Mouse (Mus musculus) left cerebral cortex, adult 8-10 months (tissue): ENCODE data around the gene Acadm. TPM values are rescaled to one million over a fixed set of nuclear protein-coding genes. Genes with fewer than 3 reads are reported as not detected.

ENCODE experiments used
- DNase-seq, 2 experiments: peaks; one replicate each; pipeline ENCODE4 v3.0.0; 2022; ENCODE audit warnings: low spot score in 2 of 2
- total RNA-seq, 4 experiments: library from RNA; stranded (reverse); gene quantifications; 2 replicates each; pipeline ENCODE4 v1.2.4; 2022

Acadm gene
- total RNA-seq, 4 experiments from 2014 or later: 44.8 to 51.9 (median 48.3) TPM

- no peak for DNase-seq
These were observed 39.8 kb downstream of the Acadm start for GRCm38 (mm10) chr3:153904586-153904985.

GRCm38 (mm10) chr3:153902595-153902994, 41.8 kb downstream of the Acadm start:
- no peak for DNase-seq

DNA sequence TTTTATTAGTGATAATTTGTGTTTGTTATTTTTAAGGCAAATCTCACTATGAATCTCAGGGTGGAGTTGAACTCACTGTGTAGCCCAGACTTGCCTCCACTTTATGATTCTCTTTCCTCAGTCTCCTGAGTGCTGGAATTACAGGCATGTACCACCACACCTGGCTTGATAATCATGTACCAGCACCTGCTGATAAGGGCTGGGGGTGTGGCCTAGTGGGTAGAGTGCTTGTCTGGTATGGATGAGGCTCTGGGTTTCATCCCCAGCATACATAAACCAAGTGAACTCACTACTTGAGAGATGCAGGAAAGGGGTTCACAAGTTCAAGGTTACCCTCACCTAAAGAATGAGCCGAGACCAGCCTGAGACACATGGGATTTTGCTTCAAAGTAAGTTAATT, 42.5 kb downstream of the Acadm start:
- no peak for DNase-seq

GRCm38 (mm10) chr3:153897216-153897615, 47.2 kb downstream of the Acadm start:
- no peak for DNase-seq

- DNase-seq: no peak
These were observed 49.0 kb downstream of the Acadm start for GRCm38 (mm10) chr3:153895454-153895853.

DNA sequence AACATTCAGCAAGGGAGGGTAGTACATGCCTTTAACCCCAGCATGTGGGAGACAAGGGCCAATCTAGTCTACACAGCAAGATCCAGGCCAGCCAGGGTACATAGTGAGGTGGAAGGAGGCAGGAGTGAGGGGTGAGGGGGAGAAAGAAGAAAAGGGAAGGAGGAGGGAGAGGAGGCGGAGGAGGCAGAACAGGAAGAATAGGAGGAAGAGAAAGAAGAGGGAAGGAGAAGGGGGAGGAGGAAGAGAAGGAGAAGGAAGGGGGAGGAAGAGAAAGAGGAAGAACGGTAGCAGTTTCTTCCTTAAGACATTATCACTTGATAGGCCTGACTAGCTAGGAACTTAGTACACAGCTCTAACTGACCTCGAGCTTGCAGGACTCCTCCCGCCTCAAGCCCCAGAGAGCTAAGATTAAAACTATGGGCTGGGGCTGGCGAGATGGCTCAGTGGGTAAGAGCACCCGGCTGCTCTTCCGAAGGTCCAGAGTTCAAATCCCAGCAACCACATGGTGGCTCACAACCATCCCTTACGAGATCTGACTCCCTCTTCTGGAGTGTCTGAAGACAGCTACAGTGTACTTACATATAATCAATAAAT, 55.1 kb downstream of the Acadm start:
- no peak for DNase-seq

GRCm38 (mm10) chr3:153888141-153888540, 56.3 kb downstream of the Acadm start:
- no peak for DNase-seq

DNA sequence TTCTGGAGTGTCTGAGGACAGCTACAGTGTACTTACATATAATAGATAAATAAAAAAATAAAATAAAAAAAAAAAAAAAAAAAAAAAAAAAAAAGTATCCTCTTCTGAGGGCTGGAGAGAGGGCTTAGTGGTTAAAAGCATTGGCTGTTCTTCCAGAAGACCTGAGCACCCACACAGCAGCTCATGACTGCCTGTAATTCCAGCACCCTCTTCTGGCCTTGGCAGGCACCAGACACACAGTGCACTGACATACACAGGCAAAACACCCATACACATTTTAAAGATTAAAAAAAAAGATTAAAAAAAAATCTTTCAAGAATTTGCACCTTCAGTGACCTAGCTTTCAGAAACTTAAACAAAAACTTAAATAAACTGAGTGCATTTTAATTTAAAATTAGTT, 58.1 kb downstream of the Acadm start:
- no peak for DNase-seq

Other genes with a start within 250 kb of the Acadm start
- 10 to 100 TPM; 19.2 to 25.5 (median 24.8) TPM for gene St6galnac3, start 219.5 kb downstream of the Acadm start, total RNA-seq
- not detected for gene Asb17, start 100.4 kb downstream of the Acadm start, total RNA-seq
- gene Msh4, start 38.5 kb downstream of the Acadm start, total RNA-seq: under 1 TPM; 0.15 to 0.68 (median 0.28) TPM
- gene Rabggtb, start 31.6 kb downstream of the Acadm start, total RNA-seq: 10 to 100 TPM; 59.9 to 69.8 (median 64.9) TPM
- 1 to 10 TPM; 7.2 to 8.6 (median 7.9) TPM for gene Slc44a5, start 28.8 kb upstream of the Acadm start, total RNA-seq